Mouse (Mus musculus) monocyte, adult 2 months (primary cell): Measurements from ENCODE around the gene Rnd2.
"Not testable (repeated sequence)": the region's sequence is repeated elsewhere in the genome, so short reads cannot be mapped to it uniquely, and the experiment has no call there.

Experiments
- DNase-seq, 2 experiments: peaks; one replicate each; pipeline ENCODE4 v3.0.0; 2022; ENCODE audit warnings: low spot score in 2 of 2, low read depth in 1 of 2

Rnd2 gene

DNA sequence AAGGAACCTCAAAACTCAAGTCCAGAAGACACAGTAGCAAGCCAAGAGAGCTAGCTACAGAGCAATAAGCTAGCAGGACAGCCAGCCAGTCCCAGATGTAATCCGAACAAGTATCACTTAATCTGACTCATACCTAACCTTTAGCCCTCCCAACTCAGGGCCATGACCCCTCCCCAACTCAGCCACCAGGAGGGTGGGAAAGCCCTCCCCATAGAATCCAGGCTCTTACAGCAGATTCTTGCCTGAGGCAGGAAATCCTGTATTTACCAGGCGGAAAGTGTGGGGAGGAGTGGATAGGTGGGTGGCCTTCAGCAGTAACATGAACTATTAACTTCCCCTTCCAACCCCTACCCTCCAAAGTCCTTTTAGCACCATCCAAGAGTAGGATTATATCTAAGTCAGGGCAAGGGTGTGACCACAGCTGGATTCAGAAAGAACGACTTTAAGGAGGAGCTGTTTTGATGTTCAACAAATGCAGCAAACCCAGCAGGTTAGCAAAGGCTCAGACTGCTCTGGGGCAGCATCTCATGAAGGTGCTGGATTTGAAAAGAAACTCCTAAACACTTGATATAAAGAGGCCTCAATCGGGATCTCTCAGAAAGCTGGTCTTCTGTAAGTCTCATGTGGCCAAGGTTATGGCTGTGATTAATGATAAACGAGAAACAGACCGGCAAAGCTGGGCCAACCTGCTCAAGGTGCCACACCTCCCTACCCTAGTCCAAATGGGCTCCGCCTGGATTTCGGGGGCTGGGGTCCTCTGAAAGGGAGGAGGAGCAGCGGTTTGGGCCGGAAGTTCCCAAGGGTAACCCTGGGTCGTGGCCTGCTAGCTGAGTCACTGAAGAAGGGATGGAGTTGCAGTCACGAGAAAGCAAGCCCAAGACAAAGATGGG, at the start of gene Rnd2:
Gene Rnd2, plus strand, starts transcription at position 789 of the 890 bp plus-strand sequence.
- no peak for DNase-seq

DNA sequence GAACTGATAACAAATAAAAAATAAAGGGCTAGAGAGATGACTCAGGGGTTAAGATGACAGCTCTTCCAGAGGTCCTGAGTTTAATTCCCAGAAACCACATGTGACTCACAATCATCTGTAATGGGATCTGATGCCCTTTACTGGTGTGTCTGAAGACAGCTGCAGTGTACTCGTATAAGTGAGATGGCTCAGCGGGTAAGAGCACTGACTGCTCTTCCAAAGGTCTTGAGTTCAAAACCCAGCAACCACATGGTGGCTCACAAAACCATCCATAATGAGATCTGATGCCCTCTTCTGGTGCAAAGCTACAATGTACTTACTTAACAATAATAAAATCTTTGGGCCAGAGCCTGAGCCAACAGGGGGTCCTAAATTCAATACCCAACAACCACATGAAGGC, 49.5 kb upstream of the Rnd2 start:
- DNase-seq = no peak

GRCm38 (mm10) chr11:101416433-101417100, 48.2 kb upstream of the Rnd2 start:
- DNase-seq = no peak

GRCm38 (mm10) chr11:101417101-101417855, 47.5 kb upstream of the Rnd2 start, which contains the start of gene Aarsd1:
Gene Aarsd1 (minus strand): TSS chr11:101417615.
- DNase-seq = peak in 1 of 2 experiments; percentile 66

DNA sequence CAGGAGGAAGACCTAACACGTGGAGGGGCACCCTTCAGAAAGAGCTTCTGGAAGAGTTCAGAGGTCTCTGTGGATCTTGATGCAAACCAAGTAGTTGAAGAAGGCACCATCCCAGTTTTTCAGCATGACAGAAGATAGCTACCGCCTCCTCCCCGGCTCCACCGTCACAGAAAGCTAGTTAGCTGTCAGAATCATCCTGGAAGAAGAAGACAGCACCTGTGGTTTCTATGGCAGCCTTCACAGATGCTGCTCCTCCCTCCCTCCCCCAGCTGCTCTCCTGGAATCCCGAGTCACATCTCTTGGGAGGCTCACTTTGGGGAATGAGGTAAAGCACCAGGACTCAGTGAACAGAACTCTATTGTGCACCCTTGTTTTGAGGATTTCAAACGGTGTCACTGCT, 45.8 kb upstream of the Rnd2 start:
- no peak for DNase-seq

DNA sequence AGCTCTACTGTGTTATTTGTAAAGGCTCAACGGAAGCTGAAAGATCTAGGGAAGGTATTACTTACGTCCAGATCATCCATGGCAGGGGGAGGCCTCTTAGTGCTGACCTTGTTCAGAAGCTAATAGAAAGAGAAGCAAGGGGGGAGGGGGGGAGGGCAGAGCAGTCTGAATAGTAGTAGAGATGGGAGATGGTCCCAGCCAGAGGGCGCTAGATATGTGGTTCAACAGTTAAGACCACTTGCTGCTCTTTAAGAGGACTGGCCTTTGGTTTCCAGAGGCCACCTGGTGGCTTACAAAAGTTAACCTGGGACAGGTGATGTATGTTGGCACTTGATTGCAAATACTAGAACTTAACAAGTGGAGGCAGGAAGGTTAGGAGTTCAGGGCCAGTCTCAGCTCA, 45.2 kb upstream of the Rnd2 start:
- DNase-seq = no peak

GRCm38 (mm10) chr11:101420148-101420547, 44.7 kb upstream of the Rnd2 start:
- DNase-seq = no peak

GRCm38 (mm10) chr11:101424105-101424851, 40.5 kb upstream of the Rnd2 start, which contains the start of gene Gm27029:
Gene Gm27029 (minus strand): TSS chr11:101424796.
- no peak for DNase-seq

- DNase-seq = peak; percentile 94 to 97
Measured at GRCm38 (mm10) chr11:101424925-101425813, 39.6 kb upstream of the Rnd2 start, which contains the start of the genes Rundc1 and Ptges3l. Gene Rundc1 (plus strand): TSS chr11:101425085. Gene Ptges3l (minus strand): TSS chr11:101425333.

DNA sequence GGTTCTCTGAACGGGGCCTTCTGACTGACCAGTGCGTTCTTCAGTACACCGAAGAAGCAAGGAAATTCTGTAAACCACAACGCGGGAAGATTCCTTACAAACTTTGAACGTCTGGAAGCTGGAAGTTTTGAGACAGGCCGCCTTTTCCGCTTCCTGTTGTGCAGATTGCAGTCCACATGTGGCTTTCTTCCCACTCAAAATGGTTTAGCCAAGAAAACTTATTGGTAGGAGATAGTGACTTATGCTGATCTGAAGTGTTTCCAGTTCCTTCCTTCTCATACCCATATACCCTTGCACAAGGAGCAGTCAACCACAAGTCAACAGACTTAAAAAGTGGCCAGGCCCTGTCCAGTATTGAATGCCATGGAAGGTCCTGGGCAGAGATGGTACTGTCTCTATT, 38.6 kb upstream of the Rnd2 start:
- DNase-seq = no peak

- no peak for DNase-seq
Measured at GRCm38 (mm10) chr11:101431327-101431726, 33.5 kb upstream of the Rnd2 start.

DNA sequence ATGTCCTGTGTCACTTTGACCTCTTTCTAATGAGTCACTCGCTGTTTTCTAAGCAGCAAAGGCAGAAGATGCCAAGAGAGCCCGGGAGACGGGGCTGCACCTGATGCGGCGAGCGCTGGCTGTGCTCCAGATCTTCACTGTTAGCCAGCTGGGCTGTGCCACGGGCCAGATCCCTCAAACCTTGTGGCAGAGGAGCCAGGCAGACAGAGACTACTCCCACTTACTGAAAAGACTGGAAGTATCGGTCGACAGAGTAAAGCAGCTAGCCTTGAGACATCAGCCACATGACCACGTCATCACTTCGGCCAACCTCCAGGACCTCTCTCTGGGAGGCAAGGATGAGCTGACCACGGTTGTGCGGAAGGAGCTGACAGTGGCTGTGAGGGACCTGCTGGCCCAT, 31.4 kb upstream of the Rnd2 start:
- DNase-seq = no peak

- DNase-seq = no peak
Measured at GRCm38 (mm10) chr11:101435831-101436230, 29.0 kb upstream of the Rnd2 start.

GRCm38 (mm10) chr11:101436916-101437315, 27.9 kb upstream of the Rnd2 start:
- DNase-seq = no peak

- not testable (repeated sequence) for DNase-seq
Measured at GRCm38 (mm10) chr11:101438006-101438405, 26.8 kb upstream of the Rnd2 start.

- DNase-seq = not testable (repeated sequence)
Measured at GRCm38 (mm10) chr11:101441450-101442126, 23.2 kb upstream of the Rnd2 start.

DNA sequence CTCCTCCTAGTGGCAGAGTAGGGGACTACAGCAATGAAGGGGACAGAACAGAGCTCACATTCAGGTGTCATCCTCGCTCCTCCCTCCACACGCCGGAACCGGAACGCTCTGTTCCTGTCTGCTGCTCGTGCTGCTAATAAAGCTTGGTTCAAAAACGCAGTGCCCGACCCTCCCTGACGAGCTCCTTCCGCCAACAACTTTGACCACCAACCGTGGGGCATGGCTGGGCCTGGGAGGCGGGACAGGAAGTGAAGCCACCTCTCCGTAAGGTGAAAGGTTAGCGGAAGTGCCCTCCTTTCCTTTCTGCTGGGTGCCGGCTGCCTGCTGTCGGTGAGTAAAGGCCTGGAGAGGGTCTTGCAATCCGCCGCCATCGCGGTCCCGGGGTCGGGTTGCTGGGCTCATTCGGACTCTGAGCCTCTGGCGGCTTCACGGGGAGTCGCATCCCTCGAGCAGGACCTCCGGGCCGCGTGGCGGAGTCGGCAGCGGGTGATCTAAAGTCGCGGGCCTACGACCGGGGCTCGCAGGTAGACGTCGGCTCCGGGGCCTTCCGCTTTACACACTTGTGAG, 22.6 kb upstream of the Rnd2 start, which contains the start of gene Rpl27:
Gene Rpl27, plus strand, starts transcription at position 172 of the 567 bp plus-strand sequence.
- DNase-seq = peak; percentile 93 to 96

GRCm38 (mm10) chr11:101442760-101443159, 22.0 kb upstream of the Rnd2 start:
- DNase-seq = no peak

GRCm38 (mm10) chr11:101446319-101446718, 18.5 kb upstream of the Rnd2 start:
- no peak for DNase-seq
